Mouse (Mus musculus): ENCODE measurements around the gene Kcnk6. TPM values are rescaled to one million over a fixed set of nuclear protein-coding genes. Genes with fewer than 3 reads are reported as not detected.

Gene Kcnk6
- polyA plus RNA-seq, 1 experiment from 2014 or later = 1.4 TPM

GRCm38 (mm10) chr7:29263831-29264230, 31.5 kb upstream of the Kcnk6 start:
- WGBS (ENCODE audit: insufficient replicate concordance) = 76% methylated on average over 3 of the region's 3 CpGs
- ATAC-seq = no peak
- TF ChIP-seq CTCF (IDR thresholded peaks at IDR 0.05; ENCODE audit: low read depth) = no peak
- TF ChIP-seq EP300 (IDR thresholded peaks at IDR 0.05; ENCODE audit: low read depth) = no peak

GRCm38 (mm10) chr7:29262151-29262550, 29.8 kb upstream of the Kcnk6 start:
- no peaks in the 10 kb centered on the region for H3K9me3 ChIP-seq (ENCODE audit: low read length)
- WGBS (ENCODE audit: insufficient replicate concordance) = 74% methylated on average over 6 of the region's 6 CpGs
- DNase-seq = no peak

More at GRCm38 (mm10) chr7:29263831-29264230, 31.5 kb upstream of the Kcnk6 start:
- Histone ChIP-seq H3K27me3 (ENCODE audit: insufficient read depth, low read length) (no peaks in the 10 kb centered on the region), H3K4me3 (ENCODE audit: low read depth, low read length) (no peak overlapping the region), H3K4me2 (ENCODE audit: low read depth, low read length) (no peak overlapping the region), H3K36me3 (replicated peaks; ENCODE audit: insufficient read depth, low read length) (peaks cover 4% of the 10 kb centered on the region; the same call in 1 of the 2 replicates), H3K9ac (replicated peaks) (no peak overlapping the region), H3K27ac (ENCODE audit: low read depth) (no peak overlapping the region), H3K9me3 (ENCODE audit: low read length) (no peaks in the 10 kb centered on the region), H3K4me1 (ENCODE audit: insufficient read depth) (no peaks in the 10 kb centered on the region)
- DNase-seq = no peak

DNA sequence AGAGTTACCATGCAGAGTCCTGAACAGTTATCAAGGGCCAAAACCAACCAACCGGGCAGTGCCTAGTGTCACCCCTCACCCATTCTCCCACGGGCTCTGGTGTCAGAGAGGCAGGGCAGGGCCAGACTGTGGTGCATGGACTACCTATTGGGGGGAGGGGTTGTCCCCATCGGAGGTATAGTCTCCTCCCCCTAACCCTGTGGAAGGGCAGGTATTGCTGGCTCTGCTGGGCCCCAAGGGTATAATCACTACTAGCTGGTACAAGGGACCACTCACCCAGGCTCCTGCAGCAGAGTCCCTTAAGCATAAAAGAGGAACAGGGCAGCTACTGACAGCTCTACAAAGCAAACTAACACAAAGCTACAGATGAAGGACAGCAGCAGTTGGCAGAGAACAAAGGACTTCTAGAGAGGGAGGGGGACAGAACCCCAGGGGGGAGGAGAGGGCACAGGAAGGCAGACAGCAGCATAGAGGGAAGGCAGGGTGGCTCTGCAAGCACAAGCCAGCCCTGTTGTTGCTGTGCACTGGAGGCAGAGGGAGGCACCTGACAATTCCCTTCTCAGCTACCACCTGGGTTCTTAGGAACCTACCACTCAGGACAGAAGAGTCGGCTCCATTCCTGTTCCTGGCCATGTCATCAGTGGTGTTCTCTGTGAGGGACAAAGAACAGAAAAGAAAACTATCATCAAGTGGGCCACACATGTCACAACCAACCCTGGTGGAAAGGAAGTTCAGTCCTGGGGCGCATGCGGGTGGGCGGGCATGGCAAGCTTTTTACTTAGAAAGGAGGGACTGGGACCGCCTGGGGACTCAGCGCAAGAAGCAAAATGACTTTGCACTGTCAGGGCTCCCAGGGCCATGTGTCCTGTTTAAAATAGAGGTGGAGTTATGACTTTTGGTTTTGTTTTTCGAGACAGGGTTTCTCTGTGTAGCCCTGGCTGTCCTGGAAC, 27.7 kb upstream of the Kcnk6 start:
- no peak for TF ChIP-seq EP300 (IDR thresholded peaks at IDR 0.05; ENCODE audit: low read depth)
- TF ChIP-seq CTCF (IDR thresholded peaks at IDR 0.05; ENCODE audit: low read depth) = no peak
- H3K4me3 ChIP-seq (ENCODE audit: low read depth, low read length) = no peak overlapping the region
- no peak overlapping the region for H3K27ac ChIP-seq (ENCODE audit: low read depth)
- H3K36me3 ChIP-seq (replicated peaks; ENCODE audit: insufficient read depth, low read length) = peaks cover 15% of the 10 kb centered on the region; the same call in 1 of the 2 replicates
- no peaks in the 10 kb centered on the region for H3K4me1 ChIP-seq (ENCODE audit: insufficient read depth)
- no peaks in the 10 kb centered on the region for H3K27me3 ChIP-seq (ENCODE audit: insufficient read depth, low read length)
- H3K9me3 ChIP-seq (ENCODE audit: low read length) = no peaks in the 10 kb centered on the region
- no peak overlapping the region for H3K9ac ChIP-seq (replicated peaks)
- DNase-seq (no peak), ATAC-seq (no peak)
- no peak overlapping the region for H3K4me2 ChIP-seq (ENCODE audit: low read depth, low read length)
- 71% methylated on average over 10 of the region's 10 CpGs for WGBS (ENCODE audit: insufficient replicate concordance)

More at GRCm38 (mm10) chr7:29262151-29262550, 29.8 kb upstream of the Kcnk6 start:
- Histone ChIP-seq H3K4me2 (ENCODE audit: low read depth, low read length) (no peak overlapping the region), H3K9ac (replicated peaks) (no peak overlapping the region), H3K4me1 (ENCODE audit: insufficient read depth) (no peaks in the 10 kb centered on the region), H3K27me3 (ENCODE audit: insufficient read depth, low read length) (no peaks in the 10 kb centered on the region), H3K27ac (ENCODE audit: low read depth) (no peak overlapping the region), H3K4me3 (ENCODE audit: low read depth, low read length) (no peak overlapping the region), H3K36me3 (replicated peaks; ENCODE audit: insufficient read depth, low read length) (peaks cover 9% of the 10 kb centered on the region; the same call in 1 of the 2 replicates)
- no peak for ATAC-seq
- TF ChIP-seq CTCF (IDR thresholded peaks at IDR 0.05; ENCODE audit: low read depth) = no peak
- TF ChIP-seq EP300 (IDR thresholded peaks at IDR 0.05; ENCODE audit: low read depth) = no peak

- Histone ChIP-seq H3K27me3 (ENCODE audit: insufficient read depth, low read length) (no peaks in the 10 kb centered on the region), H3K9ac (replicated peaks) (no peak overlapping the region), H3K4me1 (ENCODE audit: insufficient read depth) (peaks cover 10% of the 10 kb centered on the region), H3K4me2 (ENCODE audit: low read depth, low read length) (no peak overlapping the region), H3K9me3 (ENCODE audit: low read length) (no peaks in the 10 kb centered on the region), H3K36me3 (replicated peaks; ENCODE audit: insufficient read depth, low read length) (peaks cover 15% of the 10 kb centered on the region; the same call in 1 of the 2 replicates), H3K27ac (ENCODE audit: low read depth) (no peak overlapping the region), H3K4me3 (ENCODE audit: low read depth, low read length) (no peak overlapping the region)
- ATAC-seq (no peak), DNase-seq (no peak)
- TF ChIP-seq EP300 (IDR thresholded peaks at IDR 0.05; ENCODE audit: low read depth) (no peak), CTCF (IDR thresholded peaks at IDR 0.05; ENCODE audit: low read depth) (no peak)
- 73% methylated on average over 1 of the region's 1 CpGs for WGBS (ENCODE audit: insufficient replicate concordance)
Measured at GRCm38 (mm10) chr7:29257368-29257767, 25.1 kb upstream of the Kcnk6 start.

DNA sequence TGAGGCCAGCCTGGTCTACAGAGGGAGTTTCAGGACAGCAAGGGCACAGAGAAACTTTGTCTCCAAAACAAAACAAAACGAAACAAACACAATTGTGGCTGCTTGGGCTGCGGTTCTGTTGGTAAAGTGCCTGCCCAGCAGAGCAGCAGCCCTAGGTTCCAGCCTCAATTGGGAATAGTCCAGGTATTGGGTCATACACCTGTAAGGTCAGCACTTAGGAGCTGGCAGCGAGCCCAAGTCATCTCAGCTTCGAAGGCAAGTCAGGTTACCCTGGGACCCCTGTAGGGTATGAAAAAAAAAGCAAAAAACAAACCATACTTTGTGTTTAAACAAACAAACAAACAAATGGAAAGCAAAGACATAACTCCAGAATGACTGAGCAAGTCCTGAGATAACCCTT, 23.6 kb upstream of the Kcnk6 start:
- DNase-seq (no peak), ATAC-seq (no peak)
- Histone ChIP-seq H3K9me3 (ENCODE audit: low read length) (no peaks in the 10 kb centered on the region), H3K9ac (replicated peaks) (no peak overlapping the region), H3K27ac (ENCODE audit: low read depth) (no peak overlapping the region), H3K4me3 (ENCODE audit: low read depth, low read length) (no peak overlapping the region), H3K27me3 (ENCODE audit: insufficient read depth, low read length) (no peaks in the 10 kb centered on the region), H3K4me2 (ENCODE audit: low read depth, low read length) (no peak overlapping the region), H3K4me1 (ENCODE audit: insufficient read depth) (peaks cover 10% of the 10 kb centered on the region), H3K36me3 (replicated peaks; ENCODE audit: insufficient read depth, low read length) (peaks cover 15% of the 10 kb centered on the region; the same call in 1 of the 2 replicates)
- WGBS (ENCODE audit: insufficient replicate concordance) = 76% methylated on average over 4 of the region's 4 CpGs
- TF ChIP-seq EP300 (IDR thresholded peaks at IDR 0.05; ENCODE audit: low read depth) (no peak), CTCF (IDR thresholded peaks at IDR 0.05; ENCODE audit: low read depth) (no peak)

GRCm38 (mm10) chr7:29253842-29254241, 21.5 kb upstream of the Kcnk6 start:
- H3K4me2 ChIP-seq (ENCODE audit: low read depth, low read length) = no peak overlapping the region
- ATAC-seq = peak; percentile 64

More at GRCm38 (mm10) chr7:29253842-29254241, 21.5 kb upstream of the Kcnk6 start:
- Histone ChIP-seq H3K27ac (ENCODE audit: low read depth) (0 out of 2 replicates have a peak overlapping the region, but pooled peaks have one; percentile 35), H3K36me3 (replicated peaks; ENCODE audit: insufficient read depth, low read length) (peaks cover 11% of the 10 kb centered on the region; the same call in 1 of the 2 replicates), H3K9me3 (ENCODE audit: low read length) (no peaks in the 10 kb centered on the region), H3K9ac (replicated peaks) (no peak overlapping the region), H3K4me1 (ENCODE audit: insufficient read depth) (peaks cover 10% of the 10 kb centered on the region), H3K4me3 (ENCODE audit: low read depth, low read length) (no peak overlapping the region), H3K27me3 (ENCODE audit: insufficient read depth, low read length) (no peaks in the 10 kb centered on the region)
- no peak for DNase-seq
- TF ChIP-seq CTCF (IDR thresholded peaks at IDR 0.05; ENCODE audit: low read depth) (no peak), EP300 (IDR thresholded peaks at IDR 0.05; ENCODE audit: low read depth) (no peak)
- WGBS (ENCODE audit: insufficient replicate concordance) = 29% methylated on average over 5 of the region's 5 CpGs

All from liver, postnatal 0 days (tissue).